12 mouse cellular contexts compared by ENCODE assay signal in the genomic region with DNA sequence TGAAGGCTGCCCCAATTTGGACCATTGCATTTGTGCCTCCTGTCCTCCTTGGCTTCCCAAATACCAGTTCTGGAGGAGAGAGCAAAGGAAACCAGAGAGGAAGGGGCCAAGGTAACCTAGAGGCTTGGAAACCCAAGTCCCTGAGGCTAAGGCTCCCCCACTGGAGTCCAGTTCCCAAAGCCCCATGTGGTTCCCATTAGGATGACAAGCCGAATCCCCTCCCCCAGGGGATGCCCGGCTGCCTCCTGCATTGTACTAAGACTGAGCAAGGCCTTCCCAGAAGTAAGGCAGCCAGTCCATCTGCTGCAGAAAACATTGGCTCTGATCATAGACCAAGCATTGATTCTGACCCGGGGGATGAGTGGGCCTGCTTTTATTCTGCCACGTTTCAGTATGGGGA. TPM values are rescaled to one million over a fixed set of nuclear protein-coding genes. Genes with fewer than 3 reads are reported as not detected.
DNase-seq lines count a peak whose midpoint lies in the region; ATAC-seq and TF ChIP-seq lines count a peak whose summit lies in the region.
"Had no signal": no experiment of that assay in that cellular context is flagged by ENCODE, and none has a peak within 500 bp of the region (broad histone marks: within the 10 kb centered on the region; RNA-seq: fewer than 3 reads in every experiment).

No protein-coding gene starts in this region.

- 13% methylated on average over 4 of the region's 4 CpGs for WGBS in lung, postnatal 0 days
- WGBS in lung, adult 2 months, result 27% methylated on average over 4 of the region's 4 CpGs
- WGBS in hindbrain, embryonic 12.5 days, result 3% methylated on average over 4 of the region's 4 CpGs
- 13% methylated on average over 4 of the region's 4 CpGs for WGBS in liver, embryonic 11.5 days

- peaks cover 10% of the 10 kb centered on the region; the same call in 1 of the 2 replicates for H3K4me1 ChIP-seq in lung, postnatal 0 days (ENCODE audit: insufficient read depth, low read depth, low read length)
- H3K4me1 ChIP-seq in lung, adult 2 months (ENCODE audit: control insufficient read depth, insufficient read depth, low read length), result peaks cover 7% of the 10 kb centered on the region
- peaks cover 27% of the 10 kb centered on the region for H3K4me1 ChIP-seq in hindbrain, embryonic 12.5 days
- H3K4me1 ChIP-seq in liver, embryonic 11.5 days (replicated peaks; ENCODE audit: control insufficient read depth, insufficient read depth, low read length), result peaks cover 17% of the 10 kb centered on the region

- H3K27me3 ChIP-seq in lung, postnatal 0 days (replicated peaks; ENCODE audit: insufficient read depth, low read length), result peaks cover 5% of the 10 kb centered on the region; the same call in 1 of the 2 replicates
- H3K27me3 ChIP-seq in hindbrain, embryonic 12.5 days, result peaks cover 75% of the 10 kb centered on the region
- peaks cover 97% of the 10 kb centered on the region for H3K27me3 ChIP-seq in liver, embryonic 11.5 days (replicated peaks; ENCODE audit: control insufficient read depth, insufficient read depth, low read length)

- no peak for TF ChIP-seq EP300 in lung, postnatal 0 days (IDR thresholded peaks at IDR 0.05)

- peak overlapping the region; percentile 90 for H3K27ac ChIP-seq in lung, postnatal 0 days (ENCODE audit: low read length)
- peak overlapping the region; percentile 99 for H3K27ac ChIP-seq in hindbrain, embryonic 12.5 days
- H3K27ac ChIP-seq in liver, embryonic 11.5 days (ENCODE audit: low read depth, low read length), result peak overlapping the region; percentile 61
- H3K27ac ChIP-seq: midbrain, embryonic 12.5 days had no signal

- TF ChIP-seq POLR2A in lung, adult 2 months (IDR thresholded peaks at IDR 0.05; ENCODE audit: borderline replicate concordance, extremely low read depth, low read depth, low read length), result no peak

- no peak for DNase-seq in lung, postnatal 0 days (ENCODE audit: low spot score)
- no peak for DNase-seq in lung, adult 2 months
- DNase-seq in liver, embryonic 11.5 days (ENCODE audit: low spot score), result peak; percentile 31
- no peak for DNase-seq in thymus, postnatal 10 days (ENCODE audit: low spot score in 2 of 2)
- no peak for DNase-seq in gastrocnemius, postnatal 14 days
- DNase-seq in layer of hippocampus, adult 8-10 months (ENCODE audit: low spot score in 2 of 2), result no peak
- DNase-seq: heart, adult 18-20 months; right cerebral cortex, postnatal 14 days; thymus, postnatal 36 days had no signal

- H3K36me3 ChIP-seq in lung, postnatal 0 days (ENCODE audit: insufficient read depth, low read length), result no peaks in the 10 kb centered on the region
- H3K36me3 ChIP-seq in hindbrain, embryonic 12.5 days, result no peaks in the 10 kb centered on the region
- H3K36me3 ChIP-seq in liver, embryonic 11.5 days (ENCODE audit: control insufficient read depth, insufficient read depth, low read length), result no peaks in the 10 kb centered on the region
- H3K36me3 ChIP-seq: midbrain, embryonic 12.5 days had no signal

- H3K4me3 ChIP-seq in lung, postnatal 0 days (ENCODE audit: low read depth, low read length), result no peak overlapping the region
- no peak overlapping the region for H3K4me3 ChIP-seq in lung, adult 2 months (replicated peaks; ENCODE audit: extremely low read depth, low read depth, low read length)
- H3K4me3 ChIP-seq in hindbrain, embryonic 12.5 days, result peak overlapping the region; percentile 66
- no peak overlapping the region for H3K4me3 ChIP-seq in liver, embryonic 11.5 days (ENCODE audit: low read depth, low read length)
- H3K4me3 ChIP-seq: midbrain, embryonic 12.5 days had no signal

- H3K4me2 ChIP-seq in lung, postnatal 0 days (replicated peaks; ENCODE audit: low read depth, low read length), result no peak overlapping the region
- peak overlapping the region; percentile 88 for H3K4me2 ChIP-seq in hindbrain, embryonic 12.5 days (replicated peaks)
- H3K4me2 ChIP-seq in liver, embryonic 11.5 days, result no peak overlapping the region
- H3K4me2 ChIP-seq: midbrain, embryonic 12.5 days had no signal

- intact Hi-C loops in gastrocnemius, postnatal 14 days (cut with DNase I; ENCODE audit: low total_unique reads), result loop anchor here (1.0 kb wide), 1 partner anchor 49 kb away; no protein-coding TSS in a partner anchor

- H3K9me3 ChIP-seq in lung, postnatal 0 days (ENCODE audit: low read length), result no peaks in the 10 kb centered on the region
- no peaks in the 10 kb centered on the region for H3K9me3 ChIP-seq in hindbrain, embryonic 12.5 days (replicated peaks)
- H3K9me3 ChIP-seq in liver, embryonic 11.5 days (ENCODE audit: control insufficient read depth, low read length), result no peaks in the 10 kb centered on the region
- H3K9me3 ChIP-seq: midbrain, embryonic 12.5 days had no signal

- ATAC-seq in lung, postnatal 0 days, result no peak
- no peak for ATAC-seq in hindbrain, embryonic 12.5 days (ENCODE audit: low FRiP score)
- ATAC-seq in liver, embryonic 11.5 days (replicated peaks; ENCODE audit: low FRiP score), result no peak

- TF ChIP-seq CTCF in lung, postnatal 0 days (IDR thresholded peaks at IDR 0.05), result no peak
- TF ChIP-seq CTCF in lung, adult 2 months (IDR thresholded peaks at IDR 0.05; ENCODE audit: insufficient read depth, low read length), result no peak

- no peak overlapping the region for H3K9ac ChIP-seq in lung, postnatal 0 days (replicated peaks; ENCODE audit: low read depth)
- peak overlapping the region; percentile 97 for H3K9ac ChIP-seq in hindbrain, embryonic 12.5 days
- H3K9ac ChIP-seq in liver, embryonic 11.5 days (ENCODE audit: low read depth, low read length), result no peak overlapping the region
- H3K9ac ChIP-seq: midbrain, embryonic 12.5 days had no signal

RNA-seq across cellular contexts. Expression of a gene that starts 6.0 kb away (rescaled TPM):
- polyA plus RNA-seq in lung, postnatal 0 days (2015; fragmentation: Nextera tagmentation; extraction: Ambion mirVana), result 1.5 and 1.6 TPM in 2 replicates
- polyA plus RNA-seq in lung, adult 2 months (2012; rRNA removed), result 0.26 and 0.31 TPM in 2 replicates
- polyA plus RNA-seq in hindbrain, embryonic 12.5 days (2016; fragmentation: Nextera tagmentation; extraction: Ambion mirVana), result 5.6 and 6.9 TPM in 2 replicates
- 0.60 and 1.0 TPM in 2 replicates for polyA plus RNA-seq in liver, embryonic 11.5 days (2014; fragmentation: Nextera tagmentation; extraction: Ambion mirVana)
- total RNA-seq in gastrocnemius, postnatal 14 days (2021), result under 1 TPM; 0.08 to 0.11 TPM
- total RNA-seq in layer of hippocampus, adult 8-10 months (2022), result not detected
- total RNA-seq: heart, adult 18-20 months; MEL had no signal
- polyA plus RNA-seq: midbrain, embryonic 12.5 days had no signal

RNA-seq across cellular contexts. Expression of a gene that starts 6.7 kb away (rescaled TPM):
- polyA plus RNA-seq in lung, postnatal 0 days (2015; fragmentation: Nextera tagmentation; extraction: Ambion mirVana), result 7.2 and 8.2 TPM in 2 replicates
- 4.2 and 4.7 TPM in 2 replicates for polyA plus RNA-seq in lung, adult 2 months (2012; rRNA removed)
- polyA plus RNA-seq in hindbrain, embryonic 12.5 days (2016; fragmentation: Nextera tagmentation; extraction: Ambion mirVana), result 52.2 and 70.1 TPM in 2 replicates
- polyA plus RNA-seq in liver, embryonic 11.5 days (2014; fragmentation: Nextera tagmentation; extraction: Ambion mirVana), result 4.3 and 4.5 TPM in 2 replicates
- under 1 TPM; 0.78 to 0.86 TPM for total RNA-seq in gastrocnemius, postnatal 14 days (2021)
- total RNA-seq in layer of hippocampus, adult 8-10 months (2022), result not detected
- total RNA-seq: MEL had no signal

RNA-seq across cellular contexts. Expression of a gene that starts 13.2 kb away (rescaled TPM):
- polyA plus RNA-seq in lung, postnatal 0 days (2015; fragmentation: Nextera tagmentation; extraction: Ambion mirVana), result 0.65 and 1.0 TPM in 2 replicates
- 1.4 and 1.9 TPM in 2 replicates for polyA plus RNA-seq in lung, adult 2 months (2012; rRNA removed)
- 2.1 and 3.2 TPM in 2 replicates for polyA plus RNA-seq in hindbrain, embryonic 12.5 days (2016; fragmentation: Nextera tagmentation; extraction: Ambion mirVana)
- polyA plus RNA-seq in liver, embryonic 11.5 days (2014; fragmentation: Nextera tagmentation; extraction: Ambion mirVana), result 2.6 and 3.2 TPM in 2 replicates
- under 1 TPM; 0.16 to 0.20 TPM for total RNA-seq in gastrocnemius, postnatal 14 days (2021)
- not detected for total RNA-seq in layer of hippocampus, adult 8-10 months (2022)
- total RNA-seq: MEL had no signal

RNA-seq across cellular contexts. Expression of a gene that starts 20.2 kb away (rescaled TPM):
- polyA plus RNA-seq in lung, postnatal 0 days (2015; fragmentation: Nextera tagmentation; extraction: Ambion mirVana), result 3.7 and 3.9 TPM in 2 replicates
- 5.7 and 8.4 TPM in 2 replicates for polyA plus RNA-seq in lung, adult 2 months (2012; rRNA removed)
- polyA plus RNA-seq in hindbrain, embryonic 12.5 days (2016; fragmentation: Nextera tagmentation; extraction: Ambion mirVana), result 6.9 and 12.5 TPM in 2 replicates
- 2.3 and 3.1 TPM in 2 replicates for polyA plus RNA-seq in liver, embryonic 11.5 days (2014; fragmentation: Nextera tagmentation; extraction: Ambion mirVana)
- 1 to 10 TPM; 4.1 to 4.9 TPM for total RNA-seq in gastrocnemius, postnatal 14 days (2021)
- total RNA-seq in layer of hippocampus, adult 8-10 months (2022), result not detected
- total RNA-seq: MEL had no signal
- polyA plus RNA-seq: midbrain, embryonic 12.5 days had no signal

RNA-seq across cellular contexts. Expression of a gene that starts 33.1 kb away (rescaled TPM):
- 39.7 and 40.3 TPM in 2 replicates for polyA plus RNA-seq in lung, postnatal 0 days (2015; fragmentation: Nextera tagmentation; extraction: Ambion mirVana)
- 29.1 and 46.9 TPM in 2 replicates for polyA plus RNA-seq in lung, adult 2 months (2012; rRNA removed)
- 53.4 and 82.9 TPM in 2 replicates for polyA plus RNA-seq in hindbrain, embryonic 12.5 days (2016; fragmentation: Nextera tagmentation; extraction: Ambion mirVana)
- polyA plus RNA-seq in liver, embryonic 11.5 days (2014; fragmentation: Nextera tagmentation; extraction: Ambion mirVana), result 8.0 and 9.7 TPM in 2 replicates
- total RNA-seq in gastrocnemius, postnatal 14 days (2021), result 1 to 10 TPM; 1.9 to 2.5 TPM
- total RNA-seq in layer of hippocampus, adult 8-10 months (2022), result not detected
- total RNA-seq: MEL had no signal
- polyA plus RNA-seq: midbrain, embryonic 12.5 days had no signal
